In the genomic region with DNA sequence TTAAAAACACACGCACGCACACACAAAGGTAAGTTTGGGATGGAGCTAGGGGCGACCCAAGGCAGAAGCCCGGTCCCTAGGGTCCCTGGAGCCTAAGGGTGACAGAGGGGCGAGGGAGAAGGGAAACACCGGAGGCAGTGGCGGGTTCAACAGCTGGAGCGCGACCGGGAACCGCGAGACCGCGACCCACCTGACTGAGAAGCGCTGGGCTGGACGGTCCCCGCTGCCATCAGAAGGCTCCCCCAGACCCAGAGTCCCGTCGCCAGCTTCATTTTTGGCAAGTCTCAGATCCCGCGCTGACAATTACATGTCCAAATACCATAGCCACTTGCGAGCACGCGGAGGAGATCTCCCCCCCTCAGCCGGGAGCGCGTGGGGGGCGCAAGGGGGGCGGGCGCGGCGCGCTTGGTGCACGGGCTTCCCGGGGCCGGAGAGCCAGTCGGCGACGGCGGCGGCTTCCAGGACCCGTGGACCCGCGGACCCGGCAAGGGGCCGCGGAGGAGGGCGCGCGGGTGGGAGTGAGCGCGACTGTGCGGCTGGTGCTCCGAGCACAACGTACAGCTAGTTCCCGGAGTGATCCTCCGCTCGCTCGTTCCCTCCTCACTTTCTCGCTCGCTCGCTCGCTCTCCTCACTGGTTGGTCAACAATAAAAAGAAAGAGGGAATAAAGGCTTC, we compare ENCODE assay signal across 8 mouse cellular contexts. TPM values are rescaled to one million over a fixed set of nuclear protein-coding genes. Genes with fewer than 3 reads are reported as not detected.
DNase-seq lines count a peak whose midpoint lies in the region; ATAC-seq and TF ChIP-seq lines count a peak whose summit lies in the region.

A gene (minus strand): TSS at position 575 of the 674 bp plus-strand sequence.

- peak within 1 kb of the TSS; percentile 3; the same call in 1 of the 2 replicates for H3K9ac ChIP-seq in intestine, postnatal 0 days (ENCODE audit: low read depth, low read length)

- TF ChIP-seq CTCF in intestine, postnatal 0 days (IDR thresholded peaks at IDR 0.05; ENCODE audit: low read depth) = no peak

- H3K79me2 ChIP-seq in myocyte (ENCODE audit: control insufficient read depth, insufficient read depth) = no peaks in the 10 kb centered on the region

- H3K27ac ChIP-seq in intestine, postnatal 0 days (ENCODE audit: low read depth, low read length) = no peak within 1 kb of the TSS
- no peak within 1 kb of the TSS for H3K27ac ChIP-seq in limb, embryonic 10.5 days

- 0 out of 2 replicates have a peak, but pooled peaks cover 8% of the 10 kb centered on the region for H3K4me1 ChIP-seq in intestine, postnatal 0 days (replicated peaks; ENCODE audit: control insufficient read depth, insufficient read depth, low read length)
- H3K4me1 ChIP-seq in limb, embryonic 10.5 days = peaks cover 37% of the 10 kb centered on the region

- WGBS in intestine, postnatal 0 days = under 1% methylated on average over 56 of the region's 63 CpGs
- WGBS in limb, embryonic 10.5 days = under 1% methylated on average over 63 of the region's 63 CpGs

- no peak for TF ChIP-seq POLR2A in myocyte (IDR thresholded peaks at IDR 0.05; ENCODE audit: insufficient read length, low read depth)

- no peaks in the 10 kb centered on the region for H3K36me3 ChIP-seq in intestine, postnatal 0 days (ENCODE audit: control insufficient read depth, insufficient read depth)
- no peaks in the 10 kb centered on the region for H3K36me3 ChIP-seq in limb, embryonic 10.5 days
- no peaks in the 10 kb centered on the region for H3K36me3 ChIP-seq in myocyte (ENCODE audit: control insufficient read depth, insufficient read depth)

- peak; percentile 45 for ATAC-seq in frontal cortex, adult (ENCODE audit: low TSS enrichment)
- no peak; the same call in 1 of the 2 replicates for ATAC-seq in intestine, postnatal 0 days

- H3K9me3 ChIP-seq in intestine, postnatal 0 days (ENCODE audit: control insufficient read depth) = no peaks in the 10 kb centered on the region
- no peaks in the 10 kb centered on the region for H3K9me3 ChIP-seq in limb, embryonic 10.5 days (replicated peaks)

- H3K4me2 ChIP-seq in intestine, postnatal 0 days (replicated peaks; ENCODE audit: low read depth) = peak within 1 kb of the TSS; percentile 99
- H3K4me2 ChIP-seq in myocyte (ENCODE audit: low read depth) = peak within 1 kb of the TSS; percentile 30

- no peak for DNase-seq in frontal cortex, postnatal 25 days (ENCODE audit: low spot score in 2 of 2)
- DNase-seq in cerebellum, adult 9-10 months = peak; percentile 27
- DNase-seq in heart, adult 11 months = peak; percentile 91
- DNase-seq in limb, embryonic 10.5 days (ENCODE audit: low spot score) = peak; percentile 58
- no peak for DNase-seq in spleen, postnatal 36 days (ENCODE audit: low spot score in 2 of 2)

- H3K27me3 ChIP-seq in intestine, postnatal 0 days (replicated peaks; ENCODE audit: control insufficient read depth, insufficient read depth, low read length) = peaks cover 55% of the 10 kb centered on the region
- peaks cover 74% of the 10 kb centered on the region for H3K27me3 ChIP-seq in limb, embryonic 10.5 days (ENCODE audit: low read depth, poor library complexity, severe bottlenecking)
- H3K27me3 ChIP-seq in myocyte (ENCODE audit: control insufficient read depth, insufficient read depth, insufficient read length) = peaks cover 33% of the 10 kb centered on the region

- no peak within 1 kb of the TSS for H3ac ChIP-seq in myocyte (ENCODE audit: control insufficient read depth, insufficient read length)

- H3K4me3 ChIP-seq in intestine, postnatal 0 days (ENCODE audit: low read depth, low read length) = peak within 1 kb of the TSS; percentile 46
- H3K4me3 ChIP-seq in limb, embryonic 10.5 days = peak within 1 kb of the TSS; percentile 64
- no peak within 1 kb of the TSS for H3K4me3 ChIP-seq in myocyte

TF ChIP-seq in myocyte, 11 proteins besides CTCF, POLR2A, EP300 and RAD21:
- TF ChIP-seq USF1 (IDR thresholded peaks at IDR 0.05; ENCODE audit: low read depth) (no peak), TCF12 (IDR thresholded peaks at IDR 0.05; ENCODE audit: insufficient read depth, poor library complexity, severe bottlenecking) (no peak), REST (IDR thresholded peaks at IDR 0.05; ENCODE audit: insufficient read depth, insufficient read length) (no peak), E2F4 (IDR thresholded peaks at IDR 0.05; ENCODE audit: insufficient read depth) (no peak), MAX (IDR thresholded peaks at IDR 0.05; ENCODE audit: low read depth) (no peak), SRF (IDR thresholded peaks at IDR 0.05; ENCODE audit: control insufficient read depth, insufficient read length, low read depth) (no peak), POLR2AphosphoS2 (IDR thresholded peaks at IDR 0.05; ENCODE audit: insufficient read length, low read depth) (no peak), MYOD1 (IDR thresholded peaks at IDR 0.05; ENCODE audit: control insufficient read depth in 1 of 3, insufficient read length in 2 of 3, low read depth in 2 of 3) (no peak), MYOG (IDR thresholded peaks at IDR 0.05; ENCODE audit: control insufficient read depth in 1 of 3, insufficient read depth in 1 of 3, insufficient read length in 2 of 3, low read depth in 2 of 3) (no peak)

RNA-seq across cellular contexts. Expression of the gene that starts here (rescaled TPM):
- 0.03 TPM in 1 of 2 replicates, not detected in the other for polyA plus RNA-seq in intestine, postnatal 0 days (2015; fragmentation: Nextera tagmentation; extraction: Ambion mirVana)
- polyA plus RNA-seq in limb, embryonic 10.5 days (2016; fragmentation: Nextera tagmentation; extraction: Ambion mirVana) = 0.16 TPM in 1 of 2 replicates, not detected in the other
- polyA plus RNA-seq in myocyte (2012; fragmentation: generic; extraction: Trizol) = not detected

Comparison
In these comparisons a context has a peak if more than half of its experiments do, and no peak if none do; other contexts are left out.
1. Peak in DNase-seq and H3K4me3 ChIP-seq in limb, embryonic 10.5 days; RNA of the gene not detected or under 1 TPM.
2. DNase-seq: peak in cerebellum, adult 9-10 months (single experiment) and heart, adult 11 months (single experiment); none in frontal cortex, postnatal 25 days (0 of 2) and spleen, postnatal 36 days (0 of 2).